ENCODE assay signal across 24 mouse cellular contexts in genomic region chr3:83740246-83740645, GRCm38 (mm10). TPM values are rescaled to one million over a fixed set of nuclear protein-coding genes. Genes with fewer than 3 reads are reported as not detected.
A peak's percentile ranks its signal among the peaks of the same experiment; 100 is the strongest.
DNase-seq lines count a peak whose midpoint lies in the region; ATAC-seq lines count a peak whose summit lies in the region.
"Had no signal": no experiment of that assay in that cellular context is flagged by ENCODE, and none has a peak within 500 bp of the region (broad histone marks: within the 10 kb centered on the region; RNA-seq: fewer than 3 reads in every experiment).

No protein-coding gene starts in this region.

- peak; percentile 39 to 55 for DNase-seq in heart, postnatal 10 days
- DNase-seq in heart, embryonic 10.5 days (ENCODE audit: low spot score), result no peak
- DNase-seq in Muller cell, postnatal 12 days (ENCODE audit: inconsistent ontology term), result peak; percentile 8
- DNase-seq in adrenal gland, adult 8-10 months, result peak; percentile 75
- peak; percentile 35 to 45 for DNase-seq in heart, postnatal 36 days
- DNase-seq in urinary bladder, adult 18-20 months (ENCODE audit: low spot score in 2 of 2), result no peak
- DNase-seq: cerebellum, adult 11 months; cerebellum, postnatal 14 days; kidney, adult 8-10 months; kidney, postnatal 14 days; thymus, postnatal 14 days had no signal

- no peak overlapping the region for H3K27ac ChIP-seq in heart, embryonic 10.5 days
- no peak overlapping the region for H3K27ac ChIP-seq in intestine, embryonic 16.5 days (ENCODE audit: low read length)
- H3K27ac ChIP-seq: embryonic facial prominence, embryonic 15.5 days; forebrain, embryonic 10.5 days; hindbrain, postnatal 0 days; layer of hippocampus, adult 2 months; liver, embryonic 14.5 days; lung, embryonic 15.5 days; macrophage; neural tube, embryonic 12.5 days had no signal

- WGBS in heart, embryonic 10.5 days, result 66% methylated on average over 2 of the region's 2 CpGs
- 74% methylated on average over 2 of the region's 2 CpGs for WGBS in intestine, embryonic 16.5 days

- H3K27me3 ChIP-seq in heart, embryonic 10.5 days (ENCODE audit: insufficient read depth, poor library complexity, severe bottlenecking), result no peaks in the 10 kb centered on the region
- H3K27me3 ChIP-seq in intestine, embryonic 16.5 days (replicated peaks; ENCODE audit: control insufficient read depth, insufficient read depth, low read length), result no peaks in the 10 kb centered on the region
- H3K27me3 ChIP-seq: embryonic facial prominence, embryonic 15.5 days; lung, embryonic 15.5 days; neural tube, embryonic 12.5 days had no signal

- no peaks in the 10 kb centered on the region for H3K9me3 ChIP-seq in heart, embryonic 10.5 days
- no peaks in the 10 kb centered on the region for H3K9me3 ChIP-seq in intestine, embryonic 16.5 days (ENCODE audit: control insufficient read depth, low read length)
- H3K9me3 ChIP-seq: embryonic facial prominence, embryonic 15.5 days; forebrain, embryonic 10.5 days; lung, embryonic 15.5 days; neural tube, embryonic 12.5 days had no signal

- no peak overlapping the region for H3K4me2 ChIP-seq in intestine, embryonic 16.5 days (ENCODE audit: low read depth, low read length)
- H3K4me2 ChIP-seq: embryonic facial prominence, embryonic 15.5 days; lung, embryonic 15.5 days; midbrain, embryonic 11.5 days; neural tube, embryonic 12.5 days had no signal

- no peak for ATAC-seq in intestine, embryonic 16.5 days
- ATAC-seq: CD4-positive, CD25-positive, alpha-beta regulatory T cell, adult 4 months; hindbrain, postnatal 0 days had no signal

- intact Hi-C loops in heart, postnatal 10 days (cut with DNase I), result no loop called here
- intact Hi-C loops in heart, postnatal 36 days (cut with DNase I), result no loop called here

- H3K36me3 ChIP-seq in heart, embryonic 10.5 days, result no peaks in the 10 kb centered on the region
- H3K36me3 ChIP-seq in intestine, embryonic 16.5 days (ENCODE audit: control insufficient read depth, insufficient read depth, low read length), result no peaks in the 10 kb centered on the region
- H3K36me3 ChIP-seq: embryonic facial prominence, embryonic 15.5 days; forebrain, embryonic 10.5 days; lung, embryonic 15.5 days; neural tube, embryonic 12.5 days had no signal

- H3K9ac ChIP-seq in intestine, embryonic 16.5 days (ENCODE audit: low read depth, low read length), result no peak overlapping the region
- H3K9ac ChIP-seq: embryonic facial prominence, embryonic 15.5 days; liver, embryonic 14.5 days; lung, embryonic 15.5 days; neural tube, embryonic 12.5 days had no signal

- H3K4me1 ChIP-seq in heart, embryonic 10.5 days, result no peaks in the 10 kb centered on the region
- no peaks in the 10 kb centered on the region for H3K4me1 ChIP-seq in intestine, embryonic 16.5 days (ENCODE audit: control insufficient read depth, insufficient read depth, low read length)
- H3K4me1 ChIP-seq: embryonic facial prominence, embryonic 15.5 days; forebrain, embryonic 10.5 days; lung, embryonic 15.5 days; neural tube, embryonic 12.5 days had no signal

- H3K4me3 ChIP-seq in heart, embryonic 10.5 days, result no peak overlapping the region
- no peak overlapping the region for H3K4me3 ChIP-seq in intestine, embryonic 16.5 days (ENCODE audit: low read length)
- H3K4me3 ChIP-seq: embryonic facial prominence, embryonic 15.5 days; forebrain, embryonic 10.5 days; layer of hippocampus, adult 2 months; lung, embryonic 15.5 days; neural tube, embryonic 12.5 days had no signal

RNA-seq across cellular contexts. Expression of gene Sfrp2, which starts 25.9 kb away (rescaled TPM):
- total RNA-seq in heart, postnatal 10 days (2021), result 10 to 100 TPM; 30.0 to 31.8 TPM
- polyA plus RNA-seq in heart, embryonic 10.5 days (2016; fragmentation: Nextera tagmentation; extraction: Ambion mirVana), result 6.9 and 27.2 TPM in 2 replicates
- total RNA-seq in adrenal gland, adult 8-10 months (2022), result 1 to 10 TPM in 3 of 4 experiments, under 1 TPM in 1; 0.59 to 2.6 (median 1.9) TPM
- total RNA-seq in heart, postnatal 36 days (2021), result 1 to 10 TPM; 5.2 to 5.7 TPM
- 56.2 and 58.9 TPM in 2 replicates for polyA plus RNA-seq in intestine, embryonic 16.5 days (2015; fragmentation: Nextera tagmentation; extraction: Ambion mirVana)
- total RNA-seq: granulocyte monocyte progenitor cell, adult 5-6 weeks; hematopoietic stem cell, adult 5-6 weeks had no signal
- polyA plus RNA-seq: macrophage had no signal

Comparison
In these comparisons a context has a peak if more than half of its experiments do, and no peak if none do; other contexts are left out.
1. DNase-seq: peak in heart, postnatal 10 days (2 of 2), Muller cell, postnatal 12 days (single experiment), adrenal gland, adult 8-10 months (single experiment) and heart, postnatal 36 days (2 of 2); none in heart, embryonic 10.5 days (single experiment) and urinary bladder, adult 18-20 months (0 of 2).
2. RNA of gene Sfrp2, which starts 25.9 kb away (total RNA-seq): 30.0 to 31.8 TPM in heart, postnatal 10 days; 5.2 to 5.7 TPM in heart, postnatal 36 days and 0.59 to 2.6 TPM in adrenal gland, adult 8-10 months; every median in the first group is over 4 times any median in the second.